Mouse (Mus musculus) stomach, postnatal 0 days (tissue): Measurements from ENCODE around the gene Tmem199.

ENCODE experiments used
- CTCF ChIP-seq: IDR thresholded peaks from 2 replicates; pipeline ENCODE4 v1.5.1; 2016; ENCODE audit warnings: antibody characterized with exemption, low read depth, mild to moderate bottlenecking, moderate library complexity
- EP300 ChIP-seq: optimal IDR thresholded peaks from 2 replicates; pipeline ENCODE3; 2016; ENCODE audit warnings: antibody characterized with exemption

GRCm38 (mm10) chr11:78522481-78522997 lies 10.6 kb upstream of the Tmem199 start:
- TF ChIP-seq CTCF (peak; percentile 70), EP300 (no peak)
